Mouse (Mus musculus): Measurements from ENCODE around the gene Myo16.

The Myo16 gene

DNA sequence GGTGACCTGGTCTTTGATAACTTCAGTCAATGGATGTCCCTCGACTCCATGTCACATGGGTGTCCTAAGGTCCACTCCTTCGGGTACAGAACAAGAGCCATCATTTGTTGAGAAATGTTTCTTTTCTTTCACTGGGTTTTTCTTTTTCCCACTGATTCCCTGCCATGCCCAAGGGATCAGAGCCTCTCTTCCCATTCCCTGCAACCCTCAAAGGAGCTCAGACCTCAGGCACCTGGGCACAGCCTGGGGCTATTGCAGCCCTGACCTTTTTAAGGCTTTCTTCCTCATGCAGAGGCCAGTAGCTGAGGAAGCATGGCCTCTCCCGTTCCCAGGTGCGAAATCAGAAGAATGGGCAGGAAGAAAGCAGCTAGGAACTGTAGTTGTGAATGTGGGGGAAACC is 23.4 kb downstream of the Myo16 start:
- no peak for DNase-seq

DNA sequence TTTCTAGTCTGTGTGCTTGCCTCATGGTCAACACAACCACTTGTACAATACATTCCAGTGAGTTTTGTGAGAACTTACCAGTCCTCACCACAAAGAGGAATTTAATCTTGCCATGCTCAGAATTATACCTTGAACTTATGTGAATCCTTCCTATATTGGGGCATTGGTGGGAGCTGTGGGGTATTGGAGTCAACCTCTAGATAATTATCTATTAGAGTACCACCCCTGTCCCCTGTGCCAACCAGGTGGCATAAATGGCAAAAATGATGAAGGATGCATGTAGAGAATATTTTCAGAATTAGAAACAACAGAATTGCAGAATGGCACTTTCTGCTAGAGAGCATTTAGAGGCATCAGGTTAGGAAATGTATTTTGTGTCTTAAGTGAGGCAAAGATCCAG is 25.3 kb downstream of the Myo16 start:
- DNase-seq, result no peak

DNA sequence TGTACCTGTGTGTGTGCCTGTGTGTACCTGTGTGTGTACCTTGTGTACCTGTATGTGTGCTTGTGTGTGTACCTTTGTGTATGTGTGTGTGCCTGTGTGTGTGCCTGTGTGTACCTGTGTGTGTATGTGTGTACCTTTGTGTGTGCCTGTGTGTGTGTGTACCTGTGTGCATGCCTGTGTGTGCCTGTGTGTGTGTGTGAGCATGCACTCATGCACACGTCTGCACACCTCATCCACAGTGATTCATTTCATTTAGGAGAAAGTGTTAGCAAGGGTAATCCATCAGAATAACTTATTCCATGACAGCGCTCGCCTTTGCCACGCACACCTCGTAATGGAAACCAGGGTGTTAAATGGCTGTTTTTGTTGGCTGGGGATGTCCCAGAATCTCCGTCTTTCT is 36.9 kb downstream of the Myo16 start:
- DNase-seq, result no peak

DNA sequence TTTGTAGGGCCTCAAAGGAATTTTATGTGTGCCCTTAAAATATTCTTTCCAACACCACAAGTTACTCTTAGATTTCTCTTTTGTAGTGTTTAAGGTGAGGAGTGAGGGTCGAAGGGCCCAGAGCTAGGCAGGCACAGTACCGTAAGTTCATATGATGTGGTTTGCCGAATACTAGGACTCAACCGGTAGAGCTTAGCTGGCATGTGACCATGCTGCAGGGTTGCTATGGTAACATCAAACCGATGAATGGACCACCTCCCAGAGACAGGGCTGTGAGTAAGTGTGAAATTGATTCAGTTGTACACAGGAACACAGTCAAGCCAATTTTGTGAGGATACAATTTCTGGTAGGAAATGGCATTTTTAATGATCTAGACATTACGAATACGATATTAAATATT is 44.5 kb downstream of the Myo16 start:
- no peak for DNase-seq

DNA sequence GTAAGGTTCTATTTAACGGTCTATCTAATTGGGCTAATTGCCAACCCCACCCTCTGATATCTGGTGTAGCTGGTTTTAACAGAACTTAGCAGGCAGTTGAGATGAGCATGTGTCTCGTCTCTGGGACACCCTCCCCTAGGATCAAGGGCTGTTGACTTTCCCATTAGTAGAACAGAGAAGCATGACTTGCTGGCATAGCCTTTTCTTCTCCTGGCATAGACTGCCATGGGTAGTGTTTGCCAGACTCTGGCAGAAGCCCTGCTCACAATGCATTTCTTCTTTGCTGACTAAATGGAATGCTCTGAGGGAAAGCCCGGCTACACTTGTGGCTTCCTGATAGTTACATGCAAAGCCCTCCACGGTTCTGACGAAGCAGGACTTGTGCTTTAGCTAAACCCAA is 45.6 kb downstream of the Myo16 start:
- DNase-seq, result peak; percentile 29 to 48

DNA sequence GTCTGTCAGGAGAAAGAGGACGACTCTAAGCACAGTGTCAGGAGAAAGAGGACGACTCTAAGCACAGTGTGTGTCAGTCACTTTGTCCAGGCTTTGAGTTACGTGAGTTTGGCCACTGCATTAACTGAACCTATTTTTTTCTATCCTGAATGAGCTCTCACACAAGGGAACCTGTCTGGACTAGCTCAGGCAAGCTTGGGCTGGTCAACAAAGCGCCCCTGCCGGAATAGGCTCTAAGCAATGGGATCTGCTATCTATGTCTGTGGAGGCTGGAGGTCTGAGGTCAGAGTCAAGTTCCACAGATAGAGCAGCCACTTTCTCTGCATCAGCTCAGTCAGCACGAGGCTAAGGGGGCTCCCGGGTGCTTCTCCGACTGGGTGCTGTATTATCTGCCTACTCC is 46.3 kb downstream of the Myo16 start:
- DNase-seq, result no peak

DNA sequence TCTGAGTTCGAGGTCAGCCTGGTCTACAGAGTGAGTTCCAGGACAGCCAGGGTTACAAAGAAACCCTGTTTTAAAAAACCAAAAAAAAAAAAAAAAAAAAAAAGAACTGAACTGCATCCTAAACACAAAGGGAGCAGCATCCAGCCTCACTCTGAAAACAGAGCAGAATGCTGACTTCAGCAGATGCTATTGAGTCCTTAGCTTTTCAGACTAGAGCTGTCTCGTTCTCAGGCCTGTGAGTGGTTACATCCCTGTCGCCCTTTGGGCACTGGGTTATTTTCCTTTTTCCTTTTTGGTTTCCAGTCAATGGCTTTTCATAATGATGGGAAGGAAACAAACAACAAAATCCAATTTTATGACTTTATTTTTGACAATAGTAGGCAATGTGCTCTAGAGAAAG is 61.3 kb downstream of the Myo16 start:
- DNase-seq, result no peak

DNA sequence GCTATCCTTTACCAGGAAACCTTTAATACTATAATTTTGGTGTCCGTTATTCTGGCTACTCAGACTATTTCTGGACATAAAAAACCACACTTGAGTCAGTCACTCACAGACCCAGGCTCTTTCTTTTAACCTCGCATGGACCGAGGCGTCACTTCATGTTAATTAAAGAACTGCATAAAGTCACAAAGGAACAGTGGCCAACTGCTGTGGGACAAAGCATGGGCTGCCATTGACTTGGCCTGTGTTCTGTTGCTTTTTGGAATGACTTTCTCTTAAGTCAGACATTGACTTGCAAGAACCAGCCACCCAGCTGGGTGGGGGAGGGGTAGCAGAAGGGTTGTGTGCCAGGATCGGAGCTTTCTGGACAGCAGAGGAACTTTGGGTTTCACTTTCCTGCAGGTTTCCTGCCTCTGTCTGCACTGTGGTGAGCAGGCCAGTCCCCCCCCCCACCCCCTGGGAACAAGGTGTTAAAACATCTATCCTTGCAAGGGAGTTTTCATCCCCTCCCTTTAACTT is 66.1 kb downstream of the Myo16 start:
- peak in 1 of 2 experiments; percentile 28 for DNase-seq

DNA sequence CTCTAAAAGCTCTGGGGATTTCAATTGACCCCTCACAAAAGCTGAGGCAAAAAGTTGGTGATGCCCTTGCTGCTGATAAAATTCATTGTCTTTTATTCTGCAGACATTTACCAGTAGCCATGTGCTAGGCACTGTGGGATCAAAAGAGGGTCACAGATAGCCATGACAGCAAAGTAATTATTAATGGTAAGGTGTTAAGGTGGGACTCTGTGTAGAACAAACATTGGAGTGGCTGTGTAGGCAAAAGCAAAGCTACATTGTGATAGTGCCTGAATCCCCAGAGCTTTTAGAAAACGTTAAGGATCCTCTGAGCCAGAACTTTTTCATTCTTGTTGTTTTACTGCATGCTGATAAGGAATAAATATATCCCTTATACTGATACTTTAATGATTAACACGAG is 69.1 kb downstream of the Myo16 start:
- DNase-seq, result no peak

DNA sequence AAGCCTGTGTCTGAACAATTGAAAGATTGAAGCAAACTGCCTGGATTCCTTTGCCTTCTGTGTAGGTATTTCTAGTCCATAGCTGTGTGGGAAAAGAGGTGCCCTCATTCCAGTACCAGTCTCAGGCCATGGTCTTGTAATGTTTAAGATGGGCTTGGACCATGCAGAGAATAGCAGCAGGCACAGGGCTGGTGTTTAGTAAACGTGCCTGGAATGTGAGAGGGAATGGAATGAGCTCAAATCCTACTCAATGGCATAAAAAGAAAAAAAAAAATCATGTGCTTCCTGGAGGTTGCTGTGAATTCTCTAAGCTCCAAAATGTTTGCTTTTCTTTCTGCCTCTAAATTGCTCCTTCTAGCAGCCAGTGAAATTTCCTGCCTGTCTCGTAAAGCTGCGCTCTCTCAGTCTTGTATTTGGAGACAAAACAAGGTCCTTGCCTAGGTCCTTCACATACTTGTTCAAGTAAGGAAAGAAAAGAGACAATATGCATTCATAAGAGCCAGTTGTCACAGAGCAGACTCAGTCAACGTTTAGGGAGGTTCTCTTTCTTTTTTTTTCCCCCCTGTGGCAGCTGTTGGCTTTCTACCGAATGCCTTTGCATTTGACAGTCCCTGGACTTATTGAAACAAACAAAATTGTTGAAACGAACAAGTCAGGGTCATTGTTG is 70.0 kb downstream of the Myo16 start:
- no peak for DNase-seq

DNA sequence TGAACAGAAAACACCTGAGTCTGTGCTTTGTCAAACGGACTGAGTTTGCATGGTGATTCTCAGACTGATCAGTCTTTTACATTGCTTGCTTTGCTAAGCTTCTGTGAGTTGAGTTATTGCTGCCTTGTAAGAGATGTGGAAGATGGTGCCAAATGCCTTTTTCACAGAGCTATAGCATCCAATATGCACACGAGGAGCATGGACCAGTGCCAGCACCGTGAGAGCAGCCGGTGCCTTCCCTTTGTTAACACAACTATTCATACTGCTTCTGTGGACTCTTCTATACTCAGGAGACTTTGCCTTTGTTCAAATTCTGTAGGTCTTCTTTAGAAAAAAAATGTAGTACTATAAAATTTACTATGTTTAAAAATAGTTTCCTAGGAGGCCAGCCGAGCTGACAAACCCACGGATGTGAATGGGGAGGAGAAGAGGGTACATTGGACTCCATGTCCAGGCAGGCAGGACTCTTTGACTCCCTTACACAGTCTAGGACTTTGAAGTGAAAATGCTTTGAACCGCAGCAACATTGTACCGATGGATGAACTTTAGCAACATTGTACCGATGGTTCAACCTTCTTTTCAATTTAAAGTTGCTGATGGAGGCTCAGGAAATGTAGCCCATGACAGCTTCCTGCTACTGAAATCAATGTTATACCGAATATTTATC is 70.7 kb downstream of the Myo16 start:
- peak; percentile 51 to 74 for DNase-seq

DNA sequence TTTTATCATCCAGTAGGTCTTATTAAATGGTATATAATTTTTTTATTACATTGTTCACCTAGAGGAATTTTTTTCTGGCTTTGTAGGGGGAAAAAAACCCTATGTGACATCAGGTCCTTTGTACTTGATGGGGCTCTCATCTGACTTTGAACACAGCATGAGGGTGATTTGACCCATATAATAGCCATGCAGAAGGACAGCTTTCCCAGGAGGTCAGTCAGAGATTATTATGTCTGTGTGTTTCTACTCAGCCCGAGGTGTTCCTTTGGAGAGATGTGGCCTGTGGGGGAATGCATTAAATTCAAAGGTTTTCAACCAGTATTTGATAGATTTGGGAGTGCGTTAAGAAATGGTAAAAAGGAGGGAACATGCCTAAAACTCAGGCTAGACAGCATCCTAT is 71.3 kb downstream of the Myo16 start:
- DNase-seq, result no peak

DNA sequence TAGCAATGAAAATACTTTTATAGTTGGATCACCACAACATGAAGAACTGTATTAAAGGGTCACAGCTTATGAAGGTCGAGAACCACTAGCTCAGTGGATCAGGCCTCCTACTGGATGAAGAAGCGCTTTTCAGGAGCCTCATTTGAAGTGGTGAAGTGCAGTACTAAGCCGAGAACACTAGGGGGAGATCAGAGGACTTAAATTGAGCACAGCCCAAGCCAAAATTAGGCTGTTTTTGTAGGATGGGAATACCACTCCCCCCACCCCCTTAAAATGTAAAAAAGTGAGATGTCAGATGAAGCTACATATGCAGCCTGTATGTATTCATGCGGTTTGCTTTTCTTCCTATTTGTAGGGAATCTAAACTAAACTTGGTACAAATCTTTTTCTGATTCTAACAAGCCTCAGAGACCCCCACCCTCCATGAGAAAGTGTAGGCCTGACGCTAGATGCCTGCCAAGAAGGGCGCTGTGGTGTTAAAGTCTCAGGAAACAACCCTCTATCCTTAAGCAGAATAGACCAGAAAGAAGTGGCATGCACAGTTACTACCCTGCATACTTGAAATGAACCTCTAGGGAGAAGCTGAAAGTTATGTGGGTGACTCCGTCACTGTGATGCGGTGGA is 77.1 kb downstream of the Myo16 start:
- DNase-seq, result peak in 1 of 2 experiments; percentile 54

DNA sequence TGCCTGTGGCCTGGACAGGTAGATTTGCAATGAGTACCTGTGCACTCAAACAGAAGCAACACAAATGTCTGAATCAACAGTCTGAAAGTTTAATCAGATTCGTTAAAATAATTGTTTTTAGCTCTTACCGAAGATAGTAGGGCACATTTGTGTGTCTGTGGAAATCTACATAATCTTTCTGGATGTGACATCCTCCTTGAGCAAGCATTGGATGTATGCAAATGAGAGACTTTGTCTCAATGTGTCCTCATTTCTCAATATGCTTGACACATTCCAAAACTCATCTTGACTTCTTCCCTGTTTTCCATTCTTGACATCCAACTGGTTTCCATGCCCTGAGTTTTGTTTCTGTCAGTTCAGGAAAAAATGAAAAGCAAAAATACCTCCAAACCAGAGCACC is 80.8 kb downstream of the Myo16 start:
- DNase-seq, result no peak

DNA sequence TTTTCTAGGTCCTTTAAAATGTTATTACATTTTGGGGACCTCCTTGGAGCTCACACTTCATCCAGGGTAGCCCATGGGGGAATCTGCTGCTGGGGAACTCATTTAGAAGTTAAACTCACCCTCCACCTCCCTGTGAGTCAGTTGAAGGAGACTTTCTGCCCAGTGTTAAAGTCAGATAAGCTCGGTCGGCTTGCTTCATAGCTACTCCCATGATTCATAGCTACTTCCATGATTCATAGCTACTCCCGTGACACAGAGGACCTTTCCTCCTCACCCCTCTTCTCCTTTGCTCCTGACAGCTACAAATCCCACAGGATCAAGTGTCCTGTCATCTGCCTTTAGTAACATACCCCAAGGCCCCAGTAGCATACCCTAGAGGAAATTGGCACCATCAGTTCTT is 89.6 kb downstream of the Myo16 start:
- DNase-seq, result no peak

DNA sequence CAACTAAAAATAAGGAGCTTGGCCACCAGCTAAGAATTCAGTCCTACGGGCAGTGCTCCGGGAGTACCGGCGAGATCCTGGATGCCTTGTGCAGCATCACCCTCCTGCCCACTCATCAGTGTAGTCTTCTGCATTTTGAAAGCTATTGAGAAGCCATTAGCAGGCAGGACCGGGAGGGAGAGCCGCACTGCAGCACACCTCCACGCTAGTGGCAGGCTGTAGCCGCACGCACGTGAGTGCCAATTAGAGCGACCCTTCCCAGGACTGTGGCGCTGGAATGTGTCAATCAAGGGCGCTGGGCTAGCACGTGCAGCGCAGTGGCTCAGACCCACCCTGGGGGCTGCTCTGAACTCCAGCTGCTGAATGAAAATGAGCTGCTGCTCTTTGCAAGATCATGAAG is 95.4 kb downstream of the Myo16 start:
- DNase-seq, result peak; percentile 24 to 32

DNA sequence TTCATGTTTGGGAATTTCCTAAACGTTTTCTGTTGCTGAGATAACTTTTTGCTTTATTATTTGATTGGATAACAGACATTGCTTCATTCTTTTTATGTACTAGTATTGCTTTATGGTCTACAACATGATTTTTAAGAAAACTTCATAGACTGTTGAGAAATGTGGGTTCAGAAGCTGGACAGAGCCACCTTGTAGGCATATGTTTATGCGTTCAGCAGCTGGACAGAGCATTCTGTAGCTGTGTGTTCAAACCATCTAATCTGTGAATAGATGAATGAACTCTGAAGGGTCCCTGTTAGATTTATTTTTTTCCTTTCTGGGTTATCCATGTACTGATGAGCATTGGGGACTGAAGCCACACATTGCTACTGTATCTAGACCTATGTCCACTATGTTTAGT is 102.0 kb downstream of the Myo16 start:
- DNase-seq, result no peak

DNA sequence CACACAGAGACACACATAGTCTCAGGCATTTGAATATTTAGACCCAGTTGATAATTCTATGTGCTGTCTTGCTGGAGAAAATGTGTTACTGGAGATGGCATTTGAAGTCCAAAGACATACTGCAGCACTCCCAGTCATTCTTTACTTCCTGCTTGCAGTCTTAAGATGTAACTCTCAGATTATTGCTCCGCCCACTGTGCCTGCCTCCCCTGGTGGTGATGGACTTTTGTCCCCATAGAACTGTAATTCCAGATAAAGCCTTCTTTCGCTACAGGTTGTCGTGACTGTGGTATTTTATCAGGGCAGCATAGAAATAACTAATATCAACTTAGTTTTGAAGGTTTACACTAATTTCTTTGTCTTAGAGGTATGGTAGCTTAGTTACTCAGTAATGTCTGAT is 102.9 kb downstream of the Myo16 start:
- DNase-seq, result no peak

DNA sequence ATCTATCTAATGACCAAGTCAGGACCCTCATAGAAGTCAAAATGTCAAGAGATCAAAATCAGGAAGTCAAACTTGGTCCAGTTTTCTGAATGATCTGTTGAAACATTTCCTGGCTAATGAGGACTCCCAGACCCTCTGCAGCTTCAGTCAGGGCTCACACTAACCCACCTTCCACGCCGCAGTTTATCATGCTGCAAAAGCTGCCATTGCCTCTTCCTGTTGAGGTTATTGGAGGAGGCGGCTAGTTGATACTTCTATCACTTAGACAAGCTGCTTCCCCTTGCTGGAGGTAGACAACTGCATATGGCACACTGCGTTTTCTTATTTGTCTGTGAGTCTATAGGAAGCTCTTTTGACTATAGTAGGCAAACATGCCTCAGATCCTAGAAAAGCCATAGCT is 116.4 kb downstream of the Myo16 start:
- no peak for DNase-seq

DNA sequence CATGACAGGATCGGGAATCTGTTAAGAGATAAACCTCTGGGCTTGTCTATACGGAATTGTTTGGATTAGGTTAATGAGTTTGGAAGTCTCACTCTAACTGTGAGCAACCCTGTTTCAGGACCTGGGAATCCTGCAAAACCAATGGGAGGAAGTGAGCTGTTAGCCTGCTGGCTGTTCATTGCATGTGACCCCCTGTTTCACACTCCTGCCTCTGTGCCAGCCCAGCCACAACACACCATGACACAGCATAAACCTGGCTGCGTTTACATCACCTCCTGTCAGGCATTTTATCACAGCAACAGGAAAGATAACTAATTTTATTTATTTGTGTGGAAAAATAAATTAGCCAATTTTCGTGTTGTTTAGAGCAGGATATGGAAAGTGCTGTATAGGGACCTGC is 138.9 kb downstream of the Myo16 start:
- no peak for DNase-seq

DNA sequence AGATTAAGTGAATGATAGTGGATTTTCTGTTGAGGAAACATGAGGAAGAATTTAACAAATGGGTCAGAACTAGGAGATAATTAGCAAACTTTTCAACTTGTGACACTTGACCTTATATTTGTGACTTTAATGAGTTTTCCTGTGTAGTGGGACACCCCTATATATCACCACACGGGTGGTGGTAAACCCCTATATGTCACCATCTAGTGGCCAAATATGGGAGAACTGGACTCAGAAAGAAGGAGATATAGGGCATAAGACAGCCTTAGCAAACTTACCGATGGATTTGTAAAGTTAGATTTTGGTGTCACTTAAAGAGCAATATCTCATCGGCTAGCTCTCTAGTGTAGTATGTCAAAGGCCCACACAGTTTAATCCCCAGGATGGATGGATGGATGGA is 147.1 kb downstream of the Myo16 start:
- DNase-seq, result no peak

DNA sequence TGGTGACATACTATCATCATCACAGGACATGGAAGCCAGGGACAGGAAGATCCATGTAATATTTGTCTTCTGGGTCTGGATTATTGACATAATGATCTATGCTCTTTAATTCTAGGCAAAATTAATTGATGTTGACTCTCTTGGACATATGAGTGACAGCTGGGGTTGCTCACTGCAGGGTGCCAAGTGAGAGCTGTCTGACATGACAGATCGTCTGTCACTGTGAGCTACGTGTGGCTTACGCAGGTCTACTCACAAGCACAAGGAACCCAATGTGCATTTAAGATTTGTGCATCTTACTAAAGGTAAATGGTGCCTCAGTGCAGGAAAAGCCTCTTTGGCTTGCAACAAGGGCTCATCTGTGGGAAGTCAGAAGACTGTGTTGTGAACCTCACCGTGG is 149.3 kb downstream of the Myo16 start:
- no peak for DNase-seq

DNA sequence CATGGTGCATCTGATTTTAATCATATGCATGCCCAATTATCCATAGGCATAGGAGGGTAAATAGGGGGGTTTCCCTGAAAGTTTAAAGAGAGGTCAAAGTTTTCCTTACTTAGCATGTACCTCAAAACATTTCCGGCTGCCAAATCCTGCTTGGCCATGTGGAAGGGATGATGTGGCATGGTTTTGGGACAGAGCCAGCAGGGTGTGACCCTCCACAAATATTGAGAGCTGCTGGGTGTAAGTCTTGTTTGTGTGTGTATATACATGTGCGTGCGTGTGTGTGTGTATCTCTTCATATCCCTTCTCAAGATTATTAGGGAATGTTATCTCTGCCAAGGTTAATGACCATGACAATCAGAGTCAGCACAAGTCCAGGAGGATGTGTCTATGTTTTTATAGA is 150.3 kb downstream of the Myo16 start:
- no peak for DNase-seq

DNA sequence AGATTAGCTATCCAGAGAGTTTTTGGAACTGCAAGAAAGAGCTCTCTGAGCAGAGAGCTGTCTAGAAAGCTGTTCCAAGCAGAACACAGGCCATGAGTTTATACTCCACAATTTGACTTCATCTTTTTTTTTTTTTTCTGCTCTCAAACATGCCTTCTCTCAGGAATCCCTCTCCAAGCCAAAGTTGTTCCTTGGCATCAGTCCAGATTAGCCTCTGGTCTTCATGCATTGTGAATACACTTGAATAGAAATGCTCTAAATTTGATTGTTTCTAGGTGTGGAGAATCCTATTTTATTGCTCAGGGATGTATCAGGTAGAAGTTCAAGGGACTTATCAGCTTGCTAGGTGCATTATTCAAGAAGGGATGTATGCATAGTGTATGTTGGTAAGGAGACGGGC is 151.0 kb downstream of the Myo16 start:
- no peak for DNase-seq
